Mouse (Mus musculus): Measurements from ENCODE around the gene Cped1. TPM values are rescaled to one million over a fixed set of nuclear protein-coding genes. Genes with fewer than 3 reads are reported as not detected.

The Cped1 gene
- polyA plus RNA-seq, 1 experiment from 2014 or later = 6.5 TPM

DNA sequence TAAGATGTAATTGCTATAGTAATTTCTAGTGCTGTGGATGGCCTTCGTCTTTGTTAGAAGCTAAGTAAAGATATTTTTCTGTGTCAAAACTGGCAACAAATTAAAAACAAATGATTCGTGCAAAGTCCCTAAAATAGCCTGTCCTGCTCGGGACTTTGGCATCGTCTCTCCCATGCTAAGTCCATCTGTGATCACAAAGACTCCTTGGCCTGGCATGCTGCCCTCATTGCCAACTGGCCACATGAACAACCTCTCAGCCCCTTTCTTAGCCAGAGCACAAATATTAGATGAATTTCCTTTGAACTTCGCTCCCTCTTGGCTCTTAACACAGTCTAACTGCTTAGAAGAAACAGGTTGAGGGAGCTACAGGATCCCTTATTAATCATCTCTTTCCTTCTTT is 171.7 kb downstream of the Cped1 start:
- 91% methylated on average over 5 of the region's 5 CpGs for WGBS
- no peak overlapping the region for H3K27ac ChIP-seq
- no peaks in the 10 kb centered on the region for H3K4me1 ChIP-seq
- no peaks in the 10 kb centered on the region for H3K27me3 ChIP-seq (replicated peaks)
- no peak for ATAC-seq (ENCODE audit: low FRiP score, low read depth)
- H3K9me3 ChIP-seq = no peaks in the 10 kb centered on the region
- no peaks in the 10 kb centered on the region for H3K36me3 ChIP-seq
- H3K9ac ChIP-seq = no peak overlapping the region
- H3K4me3 ChIP-seq = no peak overlapping the region
- no peak overlapping the region for H3K4me2 ChIP-seq (replicated peaks)

DNA sequence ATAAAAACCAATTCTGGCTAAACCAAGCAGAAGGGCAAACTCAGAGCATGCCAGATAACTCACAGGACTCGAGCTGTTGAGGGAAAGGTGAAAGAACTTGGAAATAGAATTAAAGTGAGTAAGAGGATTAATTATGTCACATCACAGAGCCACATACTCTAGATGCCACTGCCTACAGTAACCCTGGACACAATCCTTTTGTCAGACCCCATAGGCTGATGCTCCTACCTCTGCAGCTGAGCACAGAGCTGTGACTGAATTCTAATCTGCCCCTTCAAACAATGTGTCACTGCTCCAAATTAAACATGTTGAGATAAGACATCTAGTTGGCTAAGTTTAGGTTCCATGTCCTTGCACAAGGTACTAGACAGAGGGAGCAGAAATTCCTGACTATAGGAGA is 176.2 kb downstream of the Cped1 start:
- ATAC-seq (ENCODE audit: low FRiP score, low read depth) = no peak
- no peak overlapping the region for H3K9ac ChIP-seq
- no peak overlapping the region for H3K27ac ChIP-seq
- H3K4me3 ChIP-seq = no peak overlapping the region
- H3K4me1 ChIP-seq = no peaks in the 10 kb centered on the region
- no peaks in the 10 kb centered on the region for H3K27me3 ChIP-seq (replicated peaks)
- H3K36me3 ChIP-seq = no peaks in the 10 kb centered on the region
- no peaks in the 10 kb centered on the region for H3K9me3 ChIP-seq
- WGBS = 40% methylated on average over 1 of the region's 1 CpGs
- H3K4me2 ChIP-seq (replicated peaks) = no peak overlapping the region

DNA sequence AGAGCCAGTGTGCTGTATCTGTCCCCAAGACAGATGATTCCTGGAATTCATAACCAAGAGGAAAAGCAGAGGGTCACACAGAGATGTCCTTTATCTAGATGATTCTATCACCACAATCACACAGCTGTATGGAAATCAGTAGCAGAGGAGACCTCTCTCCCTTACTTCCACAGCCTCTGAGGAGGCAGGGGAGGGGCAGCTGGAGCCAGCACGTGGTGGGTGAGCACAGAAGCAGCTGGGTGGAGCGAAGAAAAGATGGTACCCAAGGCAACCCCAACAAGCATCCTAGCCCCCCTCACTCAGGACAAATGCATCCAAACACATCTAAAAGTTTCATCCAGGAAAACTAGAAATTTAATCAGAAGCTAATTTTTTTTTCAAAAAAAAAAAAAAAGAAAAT is 182.7 kb downstream of the Cped1 start:
- H3K9me3 ChIP-seq = no peaks in the 10 kb centered on the region
- H3K27ac ChIP-seq = no peak overlapping the region
- H3K4me2 ChIP-seq (replicated peaks) = no peak overlapping the region
- no peak overlapping the region for H3K9ac ChIP-seq
- H3K4me1 ChIP-seq = no peaks in the 10 kb centered on the region
- ATAC-seq (ENCODE audit: low FRiP score, low read depth) = peak; percentile 71
- 50% methylated on average over 2 of the region's 2 CpGs for WGBS
- no peaks in the 10 kb centered on the region for H3K27me3 ChIP-seq (replicated peaks)
- no peaks in the 10 kb centered on the region for H3K36me3 ChIP-seq
- no peak overlapping the region for H3K4me3 ChIP-seq

DNA sequence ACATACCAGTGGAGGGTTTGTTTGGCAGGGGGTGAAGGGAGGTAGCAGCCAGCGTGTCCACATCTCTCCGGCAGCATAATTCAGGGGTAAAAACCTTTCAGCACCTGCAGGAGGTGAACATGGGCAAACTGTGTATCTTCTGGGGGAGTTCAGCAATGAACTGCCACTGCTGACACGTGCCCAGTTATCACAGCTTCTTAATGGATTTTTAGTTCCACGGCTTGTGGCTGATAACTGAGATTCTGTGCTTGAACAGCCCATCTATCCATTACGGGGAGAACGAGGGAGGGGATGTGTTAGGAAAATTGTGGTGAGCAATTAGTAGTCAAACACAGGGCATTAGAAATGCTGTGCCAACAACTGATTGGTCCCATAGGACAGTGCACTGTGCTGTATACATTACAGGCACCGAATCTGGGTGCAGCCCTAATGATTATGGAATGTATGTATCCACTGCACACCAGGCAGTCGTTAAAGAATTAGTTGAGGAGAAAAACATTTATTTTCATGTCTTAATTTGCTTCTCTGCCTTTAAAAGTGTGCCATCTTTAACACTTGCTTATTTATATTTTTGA is 193.1 kb downstream of the Cped1 start:
- no peak overlapping the region for H3K4me2 ChIP-seq (replicated peaks)
- peak; percentile 71; the same call in 1 of the 2 replicates for ATAC-seq (ENCODE audit: low FRiP score, low read depth)
- H3K27ac ChIP-seq = no peak overlapping the region
- no peak overlapping the region for H3K9ac ChIP-seq
- 70% methylated on average over 8 of the region's 8 CpGs for WGBS
- no peaks in the 10 kb centered on the region for H3K27me3 ChIP-seq (replicated peaks)
- no peaks in the 10 kb centered on the region for H3K4me1 ChIP-seq
- no peak overlapping the region for H3K4me3 ChIP-seq
- no peaks in the 10 kb centered on the region for H3K9me3 ChIP-seq
- H3K36me3 ChIP-seq = no peaks in the 10 kb centered on the region

DNA sequence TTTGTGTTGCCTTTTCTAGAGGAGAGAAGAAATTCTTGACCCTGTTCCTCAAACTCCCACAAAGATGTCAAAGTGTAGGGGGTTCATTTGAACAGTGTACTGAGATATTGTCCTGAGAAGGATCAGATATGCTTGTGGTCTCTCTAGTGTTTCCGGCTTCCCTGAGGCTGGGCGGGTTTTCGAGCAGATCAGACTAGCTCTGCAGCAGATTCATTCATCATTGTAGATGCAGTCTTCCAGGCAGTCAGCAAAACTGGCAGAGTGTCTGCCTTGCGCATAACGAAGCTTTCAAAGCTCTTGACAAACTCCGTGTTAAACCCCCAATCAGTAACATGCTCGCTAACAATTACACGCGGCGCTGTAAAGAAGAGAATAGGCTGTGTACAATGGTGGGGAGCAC is 194.6 kb downstream of the Cped1 start:
- Histone ChIP-seq H3K4me3 (no peak overlapping the region), H3K9ac (no peak overlapping the region), H3K9me3 (no peaks in the 10 kb centered on the region), H3K4me1 (no peaks in the 10 kb centered on the region), H3K36me3 (no peaks in the 10 kb centered on the region), H3K27me3 (replicated peaks) (no peaks in the 10 kb centered on the region), H3K4me2 (replicated peaks) (no peak overlapping the region), H3K27ac (no peak overlapping the region)
- WGBS = 87% methylated on average over 10 of the region's 10 CpGs
- no peak for ATAC-seq (ENCODE audit: low FRiP score, low read depth)

GRCm38 (mm10) chr6:22186967-22187366 is 201.3 kb downstream of the Cped1 start:
- Histone ChIP-seq H3K9ac (no peak overlapping the region), H3K4me2 (replicated peaks) (no peak overlapping the region), H3K9me3 (no peaks in the 10 kb centered on the region), H3K4me1 (no peaks in the 10 kb centered on the region), H3K27ac (no peak overlapping the region), H3K36me3 (no peaks in the 10 kb centered on the region), H3K4me3 (no peak overlapping the region), H3K27me3 (replicated peaks) (no peaks in the 10 kb centered on the region)
- WGBS = 92% methylated on average over 8 of the region's 8 CpGs
- ATAC-seq (ENCODE audit: low FRiP score, low read depth) = no peak

DNA sequence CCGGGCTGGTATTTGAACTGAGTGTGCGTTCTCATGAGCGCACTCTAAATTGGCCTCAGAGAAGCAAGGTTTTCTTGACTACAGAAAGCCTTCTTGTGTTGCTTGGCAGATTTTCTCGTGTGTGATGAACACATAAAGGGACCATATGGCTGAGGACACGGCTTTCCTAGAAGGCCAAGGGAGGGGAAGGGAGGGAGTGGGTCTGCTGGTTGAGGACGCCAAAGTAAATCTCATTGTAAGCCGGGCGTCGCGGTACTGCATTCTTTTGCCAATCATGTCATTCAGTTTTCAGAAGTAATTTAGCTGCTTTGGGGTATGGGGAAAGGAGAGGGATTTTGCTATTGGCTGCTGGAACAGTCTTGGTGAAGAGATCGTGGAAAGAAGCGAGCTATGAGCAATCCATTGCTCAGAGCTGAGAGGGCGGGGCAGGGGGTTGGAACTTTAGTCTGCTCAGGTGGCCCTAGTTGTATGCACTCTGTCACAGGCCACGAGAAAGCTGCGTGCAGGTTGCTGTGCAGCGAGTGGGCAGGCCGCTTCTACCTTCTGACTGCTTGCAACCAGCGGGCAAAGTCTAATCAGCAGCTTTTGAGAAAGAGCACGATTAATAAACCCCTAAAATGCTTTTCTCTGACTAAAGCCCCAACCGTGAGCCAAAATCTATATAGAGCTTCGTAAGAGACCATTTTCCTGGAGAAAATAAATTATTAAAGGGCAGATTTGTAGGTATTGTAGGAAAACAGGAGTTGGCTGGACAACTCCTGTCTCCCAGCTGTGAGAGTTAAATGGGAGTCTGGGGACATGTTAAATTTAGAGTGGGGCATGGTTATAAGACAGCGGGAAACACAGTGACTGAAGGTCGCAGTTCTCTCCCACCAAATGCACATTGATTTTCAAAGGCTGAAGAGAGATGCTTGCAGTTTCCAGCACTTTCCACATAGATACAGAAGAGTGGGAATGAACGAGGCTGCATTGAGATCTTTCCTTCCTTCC is 203.9 kb downstream of the Cped1 start:
- 80% methylated on average over 24 of the region's 24 CpGs for WGBS
- ATAC-seq (ENCODE audit: low FRiP score, low read depth) = 0 out of 2 replicates have a peak, but pooled peaks have one; percentile 9
- Histone ChIP-seq H3K27ac (no peak overlapping the region), H3K4me1 (no peaks in the 10 kb centered on the region), H3K4me2 (replicated peaks) (no peak overlapping the region), H3K9me3 (no peaks in the 10 kb centered on the region), H3K27me3 (replicated peaks) (no peaks in the 10 kb centered on the region), H3K4me3 (no peak overlapping the region), H3K36me3 (no peaks in the 10 kb centered on the region), H3K9ac (no peak overlapping the region)

GRCm38 (mm10) chr6:22198603-22199002 is 212.9 kb downstream of the Cped1 start:
- H3K36me3 ChIP-seq = no peaks in the 10 kb centered on the region
- H3K4me3 ChIP-seq = no peak overlapping the region
- H3K4me1 ChIP-seq = no peaks in the 10 kb centered on the region; the same call in 1 of the 2 replicates
- WGBS = 85% methylated on average over 3 of the region's 3 CpGs
- H3K9ac ChIP-seq = no peak overlapping the region
- no peak overlapping the region for H3K27ac ChIP-seq
- no peaks in the 10 kb centered on the region for H3K9me3 ChIP-seq
- no peak overlapping the region for H3K4me2 ChIP-seq (replicated peaks)
- no peak for ATAC-seq (ENCODE audit: low FRiP score, low read depth)
- no peaks in the 10 kb centered on the region for H3K27me3 ChIP-seq (replicated peaks)

GRCm38 (mm10) chr6:22199473-22199872 is 213.8 kb downstream of the Cped1 start:
- Histone ChIP-seq H3K27ac (no peak overlapping the region), H3K9ac (no peak overlapping the region), H3K4me1 (no peaks in the 10 kb centered on the region; the same call in 1 of the 2 replicates), H3K36me3 (no peaks in the 10 kb centered on the region), H3K27me3 (replicated peaks) (no peaks in the 10 kb centered on the region), H3K9me3 (no peaks in the 10 kb centered on the region), H3K4me2 (replicated peaks) (no peak overlapping the region), H3K4me3 (no peak overlapping the region)
- WGBS = 83% methylated on average over 2 of the region's 2 CpGs
- ATAC-seq (ENCODE audit: low FRiP score, low read depth) = no peak

GRCm38 (mm10) chr6:22200133-22200532 is 214.4 kb downstream of the Cped1 start:
- H3K9me3 ChIP-seq = no peaks in the 10 kb centered on the region
- no peak overlapping the region for H3K4me2 ChIP-seq (replicated peaks)
- H3K9ac ChIP-seq = no peak overlapping the region
- H3K4me3 ChIP-seq = no peak overlapping the region
- no peak for ATAC-seq (ENCODE audit: low FRiP score, low read depth)
- no peaks in the 10 kb centered on the region for H3K36me3 ChIP-seq
- 90% methylated on average over 3 of the region's 3 CpGs for WGBS
- H3K4me1 ChIP-seq = no peaks in the 10 kb centered on the region; the same call in 1 of the 2 replicates
- H3K27ac ChIP-seq = no peak overlapping the region
- no peaks in the 10 kb centered on the region for H3K27me3 ChIP-seq (replicated peaks)

DNA sequence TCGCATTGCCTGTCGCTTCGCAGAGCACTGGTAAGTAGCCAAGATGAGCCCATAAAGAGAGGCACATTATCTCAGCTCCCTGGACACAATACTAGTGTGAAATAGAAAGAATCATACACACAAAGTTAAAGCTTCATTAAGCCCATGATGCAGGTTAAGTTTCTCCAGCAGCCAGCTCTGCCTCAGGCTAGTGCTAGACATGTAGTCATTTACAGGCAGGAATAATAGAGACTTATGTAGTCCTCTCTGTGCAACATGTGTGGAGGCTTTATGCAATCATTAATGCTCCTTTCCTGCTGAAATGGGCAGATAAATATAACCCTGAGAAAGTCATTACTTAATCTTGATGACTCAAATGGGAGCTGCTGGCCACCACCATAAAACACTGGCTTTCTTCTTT is 216.2 kb downstream of the Cped1 start:
- Histone ChIP-seq H3K36me3 (no peaks in the 10 kb centered on the region), H3K4me1 (no peaks in the 10 kb centered on the region; the same call in 1 of the 2 replicates), H3K27ac (no peak overlapping the region), H3K4me2 (replicated peaks) (no peak overlapping the region), H3K9ac (no peak overlapping the region), H3K27me3 (replicated peaks) (no peaks in the 10 kb centered on the region), H3K9me3 (no peaks in the 10 kb centered on the region), H3K4me3 (no peak overlapping the region)
- WGBS = 80% methylated on average over 3 of the region's 3 CpGs
- ATAC-seq (ENCODE audit: low FRiP score, low read depth) = no peak; the same call in 1 of the 2 replicates

DNA sequence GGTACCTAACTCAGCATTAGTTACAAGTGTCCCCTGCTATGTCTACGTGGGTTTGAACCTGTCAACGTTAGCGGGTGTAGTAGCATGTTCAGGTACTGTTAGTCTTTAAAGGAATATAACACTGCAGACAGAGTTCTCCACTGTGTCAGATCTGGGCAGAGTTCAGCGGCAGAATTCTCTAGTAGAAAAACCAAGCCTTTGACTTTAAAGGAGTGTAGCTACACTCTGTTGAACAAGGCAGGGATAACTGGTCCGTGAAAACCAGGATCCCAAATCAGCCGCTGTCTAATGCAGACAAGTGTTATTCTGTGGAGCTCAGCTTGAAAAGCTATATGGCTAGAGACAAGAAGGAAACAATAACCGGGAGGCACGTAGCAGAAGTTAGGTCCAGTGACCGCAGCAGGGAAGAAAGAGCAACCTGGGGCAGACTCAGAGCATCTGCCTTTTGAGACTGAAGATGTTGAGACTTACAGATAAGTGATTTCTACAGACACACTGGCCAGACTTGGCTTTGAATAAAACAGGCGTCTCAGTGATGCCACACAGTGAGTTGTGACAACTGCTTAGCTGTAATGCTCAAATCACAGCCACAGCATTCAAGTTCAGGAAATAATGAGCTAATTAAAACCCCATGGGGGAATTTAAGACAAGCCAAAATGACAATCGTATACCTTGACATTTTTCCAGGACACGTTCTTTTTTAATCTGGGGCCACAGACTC is 219.5 kb downstream of the Cped1 start:
- Histone ChIP-seq H3K36me3 (no peaks in the 10 kb centered on the region), H3K4me2 (replicated peaks) (no peak overlapping the region), H3K9ac (no peak overlapping the region), H3K9me3 (no peaks in the 10 kb centered on the region), H3K4me3 (no peak overlapping the region), H3K4me1 (no peaks in the 10 kb centered on the region; the same call in 1 of the 2 replicates), H3K27ac (no peak overlapping the region), H3K27me3 (replicated peaks) (no peaks in the 10 kb centered on the region)
- 76% methylated on average over 12 of the region's 12 CpGs for WGBS
- no peak for ATAC-seq (ENCODE audit: low FRiP score, low read depth)

Data from neural tube, embryonic 12.5 days (tissue).